Mouse (Mus musculus) liver, embryonic 14.5 days (tissue): ENCODE results near the gene Fign.

Experiments used
- CTCF ChIP-seq: IDR thresholded peaks from 2 replicates; pipeline ENCODE4 v1.5.1; 2016; ENCODE audit warnings: antibody characterized with exemption, low read depth, control low read depth
- EP300 ChIP-seq: IDR thresholded peaks from 2 replicates; pipeline ENCODE4 v1.6.1; 2016; ENCODE audit warnings: antibody characterized with exemption, low read depth

GRCm38 (mm10) chr2:64065511-64065910 lies 32.3 kb downstream of the Fign start:
- TF ChIP-seq CTCF (no peak), EP300 (no peak)
